Mouse (Mus musculus) myocyte (in vitro differentiated cells): Measurements from ENCODE around the gene Foxp4.

Source experiments
- CEBPB ChIP-seq: IDR thresholded peaks from 2 replicates; pipeline ENCODE4 v1.6.1; 2011; ENCODE audit warnings: mild to moderate bottlenecking, moderate library complexity; ENCODE audit not compliant: poor library complexity, insufficient read depth, severe bottlenecking
- E2F4 ChIP-seq: IDR thresholded peaks from one replicate; pipeline ENCODE4 v1.6.1; 2011; ENCODE audit warnings: mild to moderate bottlenecking, control low read depth, moderate library complexity; ENCODE audit not compliant: insufficient read depth
- MAX ChIP-seq: IDR thresholded peaks from one replicate; pipeline ENCODE4 v1.6.1; 2011; ENCODE audit warnings: low read depth, mild to moderate bottlenecking, control low read depth
- MYOG ChIP-seq, 3 experiments: IDR thresholded peaks; one replicate each; pipeline ENCODE4 v1.6.1; 2011; ENCODE audit warnings: control low read depth in 2 of 3, low read depth in 2 of 3, mild to moderate bottlenecking in 2 of 3; ENCODE audit not compliant: insufficient read length in 2 of 3, control insufficient read depth in 1 of 3, insufficient read depth in 1 of 3
- POLR2A ChIP-seq: IDR thresholded peaks from one replicate; pipeline ENCODE4 v1.6.1; 2011; ENCODE audit warnings: low read depth, mild to moderate bottlenecking, control low read depth, moderate library complexity; ENCODE audit not compliant: insufficient read length
- POLR2AphosphoS2 ChIP-seq: IDR thresholded peaks from one replicate; pipeline ENCODE4 v1.6.1; 2011; ENCODE audit warnings: low read depth, control low read depth; ENCODE audit not compliant: insufficient read length
- TCF12 ChIP-seq: IDR thresholded peaks from one replicate; pipeline ENCODE4 v1.6.1; 2011; ENCODE audit warnings: mild to moderate bottlenecking, control low read depth; ENCODE audit not compliant: poor library complexity, insufficient read depth, severe bottlenecking

DNA sequence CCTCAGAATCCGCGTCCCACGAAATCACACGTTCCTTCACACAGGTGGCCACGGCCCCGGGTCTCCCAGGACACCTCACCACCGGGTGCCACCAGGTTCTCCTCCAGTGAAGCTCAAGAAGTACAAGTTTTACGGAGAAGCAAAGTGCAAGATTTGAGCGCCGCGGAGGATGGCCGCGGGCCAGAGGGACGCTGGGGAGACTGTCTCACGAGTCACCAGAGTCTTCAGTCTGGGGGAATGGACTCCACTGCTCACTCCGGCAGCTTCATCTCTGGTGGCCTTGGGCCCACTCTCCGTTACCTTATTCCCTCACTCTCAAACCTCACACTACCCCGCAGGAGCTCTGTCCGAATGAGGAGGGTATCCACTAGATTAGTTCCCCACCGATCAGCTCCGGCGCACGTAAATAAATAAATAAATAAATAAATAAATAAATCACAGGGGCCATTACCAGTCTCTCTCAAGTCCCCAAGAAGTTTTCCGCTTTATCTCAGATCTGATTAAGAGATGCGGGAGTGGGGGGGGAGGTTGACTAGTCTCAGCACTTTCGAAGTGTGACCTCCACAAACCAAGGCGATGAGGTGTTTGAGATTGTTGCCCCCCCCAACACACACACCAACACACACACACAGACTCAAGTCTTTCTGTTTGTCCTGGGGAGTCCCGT lies 1.3 kb downstream of the Foxp4 start:
- TF ChIP-seq POLR2A (no peak), POLR2AphosphoS2 (no peak), MAX (no peak), TCF12 (no peak), CEBPB (no peak), MYOG (IDR thresholded peaks at IDR 0.05; ENCODE audit: control insufficient read depth in 1 of 3, insufficient read depth in 1 of 3, insufficient read length in 2 of 3, low read depth in 2 of 3) (no peak), E2F4 (no peak)
